Mouse (Mus musculus) retina, adult 2 months (tissue): ENCODE data around the gene Tchh.
"Not testable (repeated sequence)": the region's sequence is repeated elsewhere in the genome, so short reads cannot be mapped to it uniquely, and the experiment has no call there.

ENCODE experiments used
- DNase-seq: peaks from one replicate; pipeline ENCODE4 v3.0.0-alpha.2; 2012; ENCODE audit warnings: low read depth, low spot score

Tchh gene

DNA sequence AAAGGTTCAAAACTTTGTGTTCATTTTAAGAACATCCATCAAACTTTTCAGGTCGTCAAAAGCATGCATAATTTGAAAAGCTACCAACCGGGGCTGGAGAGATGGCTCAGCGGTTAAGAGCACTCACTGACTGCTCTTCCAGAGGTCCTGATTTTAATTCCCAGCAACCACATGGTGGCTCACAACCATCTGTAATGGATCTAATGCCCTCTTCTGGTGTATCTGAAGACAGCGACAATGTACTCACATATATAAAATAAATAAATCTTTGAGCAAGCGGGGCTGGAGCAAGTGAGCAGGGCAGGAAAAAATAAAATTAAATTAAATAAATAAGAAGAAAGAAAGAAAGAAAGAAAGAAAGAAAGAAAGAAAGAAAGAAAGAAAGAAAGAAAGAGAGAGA, 52.6 kb downstream of the Tchh start:
- DNase-seq: not testable (repeated sequence)

GRCm38 (mm10) chr3:93497131-93497530, 55.0 kb downstream of the Tchh start:
- no peak for DNase-seq
